Mouse (Mus musculus): Measurements from ENCODE around the gene Fhl2. TPM values are rescaled to one million over a fixed set of nuclear protein-coding genes. Genes with fewer than 3 reads are reported as not detected.

The Fhl2 gene
- polyA plus RNA-seq, 1 experiment from 2014 or later = 2.4 TPM

DNA sequence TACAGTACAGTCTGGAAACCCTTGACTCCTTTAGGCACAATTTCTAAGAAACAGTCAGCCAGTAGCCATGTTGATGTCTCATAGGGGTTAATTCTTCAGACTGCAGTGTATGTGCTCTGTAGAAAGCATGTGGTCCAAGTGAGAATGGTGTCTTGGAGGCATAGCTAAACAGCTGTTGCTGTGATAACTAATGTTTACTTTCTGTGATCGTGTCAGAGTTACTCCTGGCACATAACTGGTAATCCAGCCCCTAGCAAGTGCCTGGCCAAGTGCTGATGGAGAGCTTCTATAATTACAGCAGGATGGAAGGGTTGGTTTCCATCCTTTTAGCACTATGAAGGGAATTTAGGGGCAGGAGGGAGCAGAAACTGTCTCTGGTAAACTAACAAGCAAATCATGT is 14.5 kb upstream of the Fhl2 start:
- Histone ChIP-seq H3K27me3 (ENCODE audit: insufficient read depth, low read length) (no peaks in the 10 kb centered on the region), H3K36me3 (replicated peaks; ENCODE audit: insufficient read depth, low read length) (no peaks in the 10 kb centered on the region), H3K9ac (replicated peaks) (no peak overlapping the region), H3K9me3 (ENCODE audit: low read length) (no peaks in the 10 kb centered on the region), H3K4me2 (ENCODE audit: low read depth, low read length) (no peak overlapping the region), H3K4me3 (ENCODE audit: low read depth, low read length) (no peak overlapping the region), H3K4me1 (ENCODE audit: insufficient read depth) (no peaks in the 10 kb centered on the region), H3K27ac (ENCODE audit: low read depth) (no peak overlapping the region)
- no peak for DNase-seq
- no peak for ATAC-seq
- 26% methylated on average over 1 of the region's 1 CpGs for WGBS (ENCODE audit: insufficient replicate concordance)
- TF ChIP-seq CTCF (IDR thresholded peaks at IDR 0.05; ENCODE audit: low read depth) = no peak
- TF ChIP-seq EP300 (IDR thresholded peaks at IDR 0.05; ENCODE audit: low read depth) = no peak

DNA sequence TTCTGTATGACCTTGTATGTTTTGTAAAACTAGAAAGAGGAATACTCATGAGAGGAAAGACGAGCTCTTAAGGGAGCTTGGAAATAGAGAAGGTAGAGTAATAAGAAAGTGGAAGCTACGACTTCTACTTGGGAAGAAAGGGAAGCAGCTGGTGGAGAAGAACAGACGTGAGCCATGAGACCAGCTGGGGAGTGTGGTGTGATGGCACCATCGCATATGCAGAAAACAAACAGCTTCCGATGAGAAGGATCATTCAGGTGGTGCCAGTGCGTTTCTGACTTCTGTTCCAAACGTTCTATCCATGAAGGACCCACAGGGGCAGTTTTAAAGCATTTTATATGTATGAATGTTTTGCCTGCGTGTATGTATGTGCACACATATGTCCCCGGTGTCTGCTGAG is 13.5 kb upstream of the Fhl2 start:
- Histone ChIP-seq H3K4me2 (ENCODE audit: low read depth, low read length) (no peak overlapping the region), H3K27ac (ENCODE audit: low read depth) (no peak overlapping the region), H3K9me3 (ENCODE audit: low read length) (no peaks in the 10 kb centered on the region), H3K9ac (replicated peaks) (no peak overlapping the region), H3K4me3 (ENCODE audit: low read depth, low read length) (no peak overlapping the region), H3K4me1 (ENCODE audit: insufficient read depth) (no peaks in the 10 kb centered on the region), H3K36me3 (replicated peaks; ENCODE audit: insufficient read depth, low read length) (no peaks in the 10 kb centered on the region), H3K27me3 (ENCODE audit: insufficient read depth, low read length) (no peaks in the 10 kb centered on the region)
- no peak for DNase-seq
- TF ChIP-seq EP300 (IDR thresholded peaks at IDR 0.05; ENCODE audit: low read depth) (no peak), CTCF (IDR thresholded peaks at IDR 0.05; ENCODE audit: low read depth) (no peak)
- 66% methylated on average over 9 of the region's 9 CpGs for WGBS (ENCODE audit: insufficient replicate concordance)
- no peak for ATAC-seq

DNA sequence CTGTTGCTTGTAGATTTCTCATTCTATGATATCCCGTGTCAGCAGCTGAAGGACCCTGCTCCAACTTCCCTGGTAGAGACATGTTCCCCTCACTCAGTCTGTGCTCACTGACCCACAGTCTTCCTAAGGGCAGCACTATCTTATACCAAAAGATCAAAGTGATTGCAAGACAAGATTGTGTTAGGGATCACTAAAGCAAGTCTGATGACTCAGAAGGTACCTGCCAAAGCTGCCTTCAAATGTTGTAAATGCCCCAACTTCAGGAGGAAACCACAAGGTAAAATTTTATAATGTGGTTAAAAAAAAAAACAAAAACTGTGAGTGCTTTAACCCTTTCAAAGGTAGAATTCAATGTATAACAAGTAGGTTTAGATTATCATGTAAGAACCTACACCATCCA is 10.4 kb upstream of the Fhl2 start:
- ATAC-seq (no peak), DNase-seq (no peak)
- H3K9me3 ChIP-seq (ENCODE audit: low read length) = no peaks in the 10 kb centered on the region
- H3K4me3 ChIP-seq (ENCODE audit: low read depth, low read length) = no peak overlapping the region
- no peaks in the 10 kb centered on the region for H3K27me3 ChIP-seq (ENCODE audit: insufficient read depth, low read length)
- H3K4me2 ChIP-seq (ENCODE audit: low read depth, low read length) = no peak overlapping the region
- H3K36me3 ChIP-seq (replicated peaks; ENCODE audit: insufficient read depth, low read length) = no peaks in the 10 kb centered on the region
- H3K27ac ChIP-seq (ENCODE audit: low read depth) = no peak overlapping the region
- no peak overlapping the region for H3K9ac ChIP-seq (replicated peaks)
- TF ChIP-seq CTCF (IDR thresholded peaks at IDR 0.05; ENCODE audit: low read depth) (no peak), EP300 (IDR thresholded peaks at IDR 0.05; ENCODE audit: low read depth) (no peak)
- 70% methylated on average over 1 of the region's 1 CpGs for WGBS (ENCODE audit: insufficient replicate concordance)
- H3K4me1 ChIP-seq (ENCODE audit: insufficient read depth) = no peaks in the 10 kb centered on the region

DNA sequence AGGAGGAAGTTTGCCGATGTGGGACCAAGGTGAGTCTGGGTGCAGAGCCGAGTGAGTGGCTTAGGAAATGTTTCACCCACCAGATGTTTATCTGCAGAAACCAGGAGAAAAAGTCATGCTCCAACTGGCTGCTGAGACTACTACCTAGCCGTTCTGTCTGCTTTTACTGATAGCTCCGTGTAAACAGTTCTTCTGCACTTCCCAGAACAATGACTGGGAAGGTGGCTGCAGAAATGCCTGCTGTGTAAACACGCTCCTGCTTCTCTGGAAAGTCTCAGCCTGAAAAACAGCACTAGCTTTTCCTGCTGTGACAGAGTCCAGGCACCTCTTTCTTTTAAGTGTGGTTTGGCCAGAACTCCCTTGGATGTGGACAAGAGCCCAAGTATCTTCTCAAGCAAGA is 6.5 kb upstream of the Fhl2 start:
- Histone ChIP-seq H3K4me1 (ENCODE audit: insufficient read depth) (no peaks in the 10 kb centered on the region), H3K27me3 (ENCODE audit: insufficient read depth, low read length) (no peaks in the 10 kb centered on the region), H3K9ac (replicated peaks) (no peak overlapping the region), H3K4me2 (ENCODE audit: low read depth, low read length) (no peak overlapping the region), H3K4me3 (ENCODE audit: low read depth, low read length) (no peak overlapping the region), H3K36me3 (replicated peaks; ENCODE audit: insufficient read depth, low read length) (no peaks in the 10 kb centered on the region), H3K27ac (ENCODE audit: low read depth) (no peak overlapping the region), H3K9me3 (ENCODE audit: low read length) (no peaks in the 10 kb centered on the region)
- no peak for TF ChIP-seq EP300 (IDR thresholded peaks at IDR 0.05; ENCODE audit: low read depth)
- no peak for TF ChIP-seq CTCF (IDR thresholded peaks at IDR 0.05; ENCODE audit: low read depth)
- DNase-seq = no peak
- 25% methylated on average over 5 of the region's 5 CpGs for WGBS (ENCODE audit: insufficient replicate concordance)
- no peak for ATAC-seq

DNA sequence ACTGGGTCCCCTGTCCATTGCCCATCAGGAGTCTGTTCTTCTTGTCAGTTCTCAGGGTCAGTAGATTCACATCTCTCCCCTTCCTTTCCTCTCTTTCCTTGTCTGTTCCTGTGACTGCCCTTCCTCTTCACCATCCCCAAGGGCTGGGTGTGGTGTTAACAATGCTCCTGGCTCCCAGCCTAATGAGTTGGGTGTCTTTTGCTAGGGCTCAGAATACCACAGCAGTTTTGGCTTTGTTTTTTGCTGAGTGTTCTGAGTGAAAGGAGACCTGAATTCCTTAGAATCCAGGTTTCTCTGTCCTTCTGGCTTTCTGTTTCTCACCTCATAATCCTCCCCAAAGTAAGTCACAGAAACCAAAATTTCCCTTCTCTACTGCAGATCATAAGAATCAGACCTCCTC is 5.4 kb upstream of the Fhl2 start:
- H3K4me3 ChIP-seq (ENCODE audit: low read depth, low read length) = no peak overlapping the region
- H3K4me2 ChIP-seq (ENCODE audit: low read depth, low read length) = no peak overlapping the region
- no peak for ATAC-seq
- no peak for DNase-seq
- H3K27ac ChIP-seq (ENCODE audit: low read depth) = no peak overlapping the region
- H3K9me3 ChIP-seq (ENCODE audit: low read length) = no peaks in the 10 kb centered on the region
- H3K9ac ChIP-seq (replicated peaks) = no peak overlapping the region
- no peaks in the 10 kb centered on the region for H3K36me3 ChIP-seq (replicated peaks; ENCODE audit: insufficient read depth, low read length)
- H3K27me3 ChIP-seq (ENCODE audit: insufficient read depth, low read length) = no peaks in the 10 kb centered on the region
- H3K4me1 ChIP-seq (ENCODE audit: insufficient read depth) = no peaks in the 10 kb centered on the region
- TF ChIP-seq EP300 (IDR thresholded peaks at IDR 0.05; ENCODE audit: low read depth) = no peak
- no peak for TF ChIP-seq CTCF (IDR thresholded peaks at IDR 0.05; ENCODE audit: low read depth)

DNA sequence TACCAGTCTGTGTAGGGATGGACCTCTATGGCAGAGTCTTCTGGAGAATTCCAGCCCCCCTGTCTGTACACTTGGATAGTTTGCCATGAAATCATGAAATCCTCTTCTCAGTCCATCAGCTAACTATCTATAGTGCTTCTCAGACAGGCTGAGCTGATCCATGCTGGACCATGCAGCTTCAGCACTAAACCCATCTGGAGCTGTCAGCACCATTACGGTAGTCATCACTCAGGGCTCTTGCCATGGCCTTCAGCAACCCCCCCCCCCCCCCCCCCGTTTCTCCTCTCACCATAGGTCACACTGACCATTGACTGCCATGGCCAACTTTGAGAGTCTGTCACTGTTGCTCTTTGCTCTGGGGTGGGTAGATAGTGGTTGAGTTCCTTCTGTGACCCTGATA is 5.0 kb upstream of the Fhl2 start:
- Histone ChIP-seq H3K27me3 (ENCODE audit: insufficient read depth, low read length) (no peaks in the 10 kb centered on the region), H3K4me2 (ENCODE audit: low read depth, low read length) (no peak overlapping the region), H3K9ac (replicated peaks) (no peak overlapping the region), H3K36me3 (replicated peaks; ENCODE audit: insufficient read depth, low read length) (no peaks in the 10 kb centered on the region), H3K27ac (ENCODE audit: low read depth) (no peak overlapping the region), H3K4me3 (ENCODE audit: low read depth, low read length) (no peak overlapping the region), H3K9me3 (ENCODE audit: low read length) (no peaks in the 10 kb centered on the region), H3K4me1 (ENCODE audit: insufficient read depth) (no peaks in the 10 kb centered on the region)
- TF ChIP-seq CTCF (IDR thresholded peaks at IDR 0.05; ENCODE audit: low read depth) (no peak), EP300 (IDR thresholded peaks at IDR 0.05; ENCODE audit: low read depth) (no peak)
- whole genome bisulfite sequencing (ENCODE audit: insufficient replicate concordance) = 80% methylated on average over 2 of the region's 2 CpGs
- DNase-seq (no peak), ATAC-seq (no peak)

DNA sequence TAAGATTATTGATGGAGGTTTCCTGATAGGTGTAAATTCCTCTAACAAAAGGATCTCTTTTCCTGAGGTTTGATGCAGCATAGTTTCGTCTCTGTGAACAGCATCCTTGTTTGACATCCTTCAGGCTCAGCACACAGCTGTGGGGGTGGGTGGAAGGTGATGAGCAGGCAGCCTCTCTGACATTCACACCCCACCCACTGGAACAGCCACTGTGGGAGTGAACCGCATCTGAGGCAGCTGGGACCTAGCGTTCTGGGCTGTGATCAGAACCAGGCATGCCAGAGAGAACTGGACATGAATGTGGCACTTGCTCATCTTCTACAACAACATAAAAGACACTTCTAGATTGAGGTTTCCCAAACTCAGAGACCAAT is 3.1 kb upstream of the Fhl2 start:
- no peak for ATAC-seq
- DNase-seq = no peak
- H3K9ac ChIP-seq (replicated peaks) = no peak overlapping the region
- H3K27ac ChIP-seq (ENCODE audit: low read depth) = no peak overlapping the region
- no peak overlapping the region for H3K4me2 ChIP-seq (ENCODE audit: low read depth, low read length)
- H3K4me1 ChIP-seq (ENCODE audit: insufficient read depth) = no peaks in the 10 kb centered on the region
- H3K9me3 ChIP-seq (ENCODE audit: low read length) = no peaks in the 10 kb centered on the region
- no peak overlapping the region for H3K4me3 ChIP-seq (ENCODE audit: low read depth, low read length)
- TF ChIP-seq CTCF (IDR thresholded peaks at IDR 0.05; ENCODE audit: low read depth) (no peak), EP300 (IDR thresholded peaks at IDR 0.05; ENCODE audit: low read depth) (no peak)
- no peaks in the 10 kb centered on the region for H3K27me3 ChIP-seq (ENCODE audit: insufficient read depth, low read length)
- WGBS (ENCODE audit: insufficient replicate concordance) = 69% methylated on average over 3 of the region's 3 CpGs
- no peaks in the 10 kb centered on the region for H3K36me3 ChIP-seq (replicated peaks; ENCODE audit: insufficient read depth, low read length)

Data from liver, postnatal 0 days (tissue).